In the genomic region with DNA sequence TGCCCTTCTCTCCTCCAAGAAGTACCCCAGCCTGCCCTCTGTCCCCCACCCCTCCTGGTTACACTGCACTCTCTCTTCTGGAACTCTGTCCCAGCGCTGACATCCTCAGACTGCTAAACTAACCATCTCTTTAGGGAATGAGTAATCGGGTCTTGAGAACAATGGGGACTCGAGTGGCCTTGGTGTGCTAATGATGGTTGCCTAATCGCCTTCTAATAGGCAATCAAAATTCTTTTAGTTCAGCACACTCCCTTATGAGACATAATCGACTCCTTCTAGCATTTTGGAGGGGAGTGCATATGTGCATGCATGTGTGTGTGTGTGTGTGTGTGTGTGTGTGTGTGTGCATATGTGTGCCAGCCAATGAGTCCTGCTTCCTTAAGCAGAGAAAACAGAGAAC, we compare ENCODE assay signal across 29 mouse cellular contexts. TPM values are rescaled to one million over a fixed set of nuclear protein-coding genes. Genes with fewer than 3 reads are reported as not detected.
"Had no signal": no experiment of that assay in that cellular context is flagged by ENCODE, and none has a peak within 500 bp of the region (broad histone marks: within the 10 kb centered on the region; RNA-seq: fewer than 3 reads in every experiment).

No protein-coding gene starts in this region.

- DNase-seq: kidney, adult 2 months; kidney, postnatal 25 days; left cerebral cortex, postnatal 4 days; liver, postnatal 0 days; lung, embryonic 14.5 days; right cerebral cortex, adult 18-20 months; right cerebral cortex, postnatal 25 days; spleen, adult 18-20 months; thymus, postnatal 25 days had no signal

- ATAC-seq: liver, postnatal 0 days; lung, postnatal 0 days; midbrain, embryonic 16.5 days had no signal

RNA-seq across cellular contexts. Expression of a gene that starts 2.0 kb away (rescaled TPM):
- total RNA-seq: megakaryocyte, adult 5-6 weeks; monocyte, adult 5-6 weeks; neutrophil, adult 5-6 weeks had no signal
- polyA plus RNA-seq: liver, postnatal 0 days; macrophage; myocyte had no signal

RNA-seq across cellular contexts. Expression of a gene that starts 16.9 kb away (rescaled TPM):
- total RNA-seq: monocyte, adult 5-6 weeks; neutrophil, adult 5-6 weeks had no signal
- polyA plus RNA-seq: kidney, adult 2 months; kidney, embryonic 14.5 days; kidney, postnatal 0 days; large intestine, adult 2 months; limb, embryonic 12.5 days; liver, embryonic 11.5 days; liver, postnatal 0 days; lung, embryonic 14.5 days; lung, postnatal 0 days; macrophage; midbrain, embryonic 12.5 days; myocyte had no signal

RNA-seq across cellular contexts. Expression of a gene that starts 34.6 kb away (rescaled TPM):
- total RNA-seq: left cerebral cortex, postnatal 4 days; megakaryocyte, adult 5-6 weeks; monocyte, adult 5-6 weeks; neutrophil, adult 5-6 weeks had no signal
- polyA plus RNA-seq: kidney, adult 2 months; kidney, embryonic 14.5 days; kidney, postnatal 0 days; large intestine, adult 2 months; liver, embryonic 11.5 days; liver, embryonic 14.5 days; liver, postnatal 0 days; lung, embryonic 14.5 days; lung, postnatal 0 days; macrophage; midbrain, embryonic 12.5 days; midbrain, embryonic 16.5 days; myocyte; neural tube, embryonic 13.5 days; stomach, embryonic 15.5 days had no signal

RNA-seq across cellular contexts. Expression of a gene that starts 40.1 kb away (rescaled TPM):
- total RNA-seq: layer of hippocampus, adult 2 months; layer of hippocampus, postnatal 14 days; left cerebral cortex, adult 8-10 months; left cerebral cortex, postnatal 14 days; left cerebral cortex, postnatal 4 days; megakaryocyte, adult 5-6 weeks; monocyte, adult 5-6 weeks; neutrophil, adult 5-6 weeks had no signal
- polyA plus RNA-seq: kidney, adult 2 months; kidney, embryonic 14.5 days; kidney, postnatal 0 days; limb, embryonic 12.5 days; liver, embryonic 11.5 days; liver, embryonic 14.5 days; liver, postnatal 0 days; lung, embryonic 14.5 days; lung, postnatal 0 days; macrophage; midbrain, embryonic 12.5 days; myocyte; neural tube, embryonic 13.5 days; stomach, embryonic 15.5 days had no signal

RNA-seq across cellular contexts. Expression of a gene that starts 50.4 kb away (rescaled TPM):
- total RNA-seq: megakaryocyte, adult 5-6 weeks; monocyte, adult 5-6 weeks; neutrophil, adult 5-6 weeks had no signal
- polyA plus RNA-seq: kidney, adult 2 months; kidney, embryonic 14.5 days; kidney, postnatal 0 days; large intestine, adult 2 months; limb, embryonic 12.5 days; liver, embryonic 11.5 days; liver, embryonic 14.5 days; liver, postnatal 0 days; lung, embryonic 14.5 days; lung, postnatal 0 days; macrophage; myocyte; stomach, embryonic 15.5 days had no signal
